Mouse (Mus musculus) testis, adult 2 months (tissue): ENCODE data around the gene Fam110c. TPM values are rescaled to one million over a fixed set of nuclear protein-coding genes. Genes with fewer than 3 reads are reported as not detected.

Experiments used
- H3K27ac ChIP-seq: fragments of 200-500 bp; 2 replicates; pipeline ENCODE4 v1.5.1; 2012; ENCODE audit warnings: low read depth, low read length; ENCODE audit not compliant: control insufficient read depth, insufficient read depth
- H3K27me3 ChIP-seq: fragments of 200-500 bp; 2 replicates; pipeline ENCODE4 v1.6.1; 2012; ENCODE audit warnings: mild to moderate bottlenecking, low read length, moderate library complexity; ENCODE audit not compliant: control insufficient read depth, insufficient read depth
- H3K36me3 ChIP-seq: fragments of 200-500 bp; 2 replicates; pipeline ENCODE4 v1.6.1; 2012; ENCODE audit warnings: mild to moderate bottlenecking, low read length; ENCODE audit not compliant: control insufficient read depth, insufficient read depth
- H3K4me1 ChIP-seq: fragments of 200-500 bp; 2 replicates; pipeline ENCODE4 v1.6.1; 2012; ENCODE audit warnings: low read length; ENCODE audit not compliant: control insufficient read depth, insufficient read depth
- H3K4me3 ChIP-seq: fragments of 200-500 bp; 2 replicates; pipeline ENCODE4 v1.5.1; 2012; ENCODE audit warnings: low read depth, mild to moderate bottlenecking, low read length, moderate library complexity, mixed read lengths; ENCODE audit not compliant: control insufficient read depth
- CTCF ChIP-seq: fragments of 200-500 bp; IDR thresholded peaks from 2 replicates; pipeline ENCODE4 v1.5.1; 2012; ENCODE audit warnings: low read depth, mild to moderate bottlenecking, inconsistent platforms, low read length, moderate library complexity; ENCODE audit not compliant: control insufficient read depth, insufficient read depth, insufficient replicate concordance
- POLR2A ChIP-seq: fragments of 200-500 bp; IDR thresholded peaks from 2 replicates; pipeline ENCODE4 v1.6.1; 2012; ENCODE audit warnings: low read depth, mild to moderate bottlenecking, inconsistent platforms, low read length, moderate library complexity; ENCODE audit not compliant: control insufficient read depth
- polyA plus RNA-seq: library from polyadenylated mRNA; depleted of rRNA; stranded (reverse); fragments of >200 nt; gene quantifications from 2 replicates; pipeline ENCODE4 v1.2.3, GENCODE M21; 2012

Fam110c gene
- polyA plus RNA-seq, 1 experiment: 0.62 TPM

GRCm38 (mm10) chr12:31087060-31087459 lies 13.4 kb downstream of the Fam110c start:
- H3K27ac ChIP-seq: no peak overlapping the region; the same call in 1 of the 2 replicates
- TF ChIP-seq POLR2A: no peak
- TF ChIP-seq CTCF: no peak
- no peaks in the 10 kb centered on the region for H3K27me3 ChIP-seq
- no peaks in the 10 kb centered on the region for H3K36me3 ChIP-seq
- no peak overlapping the region for H3K4me3 ChIP-seq
- H3K4me1 ChIP-seq: no peaks in the 10 kb centered on the region

- Histone ChIP-seq H3K27me3 (no peaks in the 10 kb centered on the region), H3K36me3 (no peaks in the 10 kb centered on the region), H3K27ac (peak overlapping the region; percentile 52; the same call in 1 of the 2 replicates), H3K4me1 (no peaks in the 10 kb centered on the region), H3K4me3 (no peak overlapping the region)
- TF ChIP-seq CTCF (no peak), POLR2A (no peak)
Measured at GRCm38 (mm10) chr12:31090401-31090800, 16.7 kb downstream of the Fam110c start.

GRCm38 (mm10) chr12:31090882-31091640 lies 17.4 kb downstream of the Fam110c start:
- H3K27ac ChIP-seq: peak overlapping the region; percentile 52; the same call in 1 of the 2 replicates
- no peaks in the 10 kb centered on the region for H3K27me3 ChIP-seq
- no peak overlapping the region for H3K4me3 ChIP-seq
- peak; percentile 31; the same call in 1 of the 2 replicates for TF ChIP-seq POLR2A
- TF ChIP-seq CTCF: no peak
- H3K36me3 ChIP-seq: no peaks in the 10 kb centered on the region
- H3K4me1 ChIP-seq: no peaks in the 10 kb centered on the region

- Histone ChIP-seq H3K36me3 (no peaks in the 10 kb centered on the region), H3K27ac (no peak overlapping the region; the same call in 1 of the 2 replicates), H3K4me1 (no peaks in the 10 kb centered on the region), H3K27me3 (no peaks in the 10 kb centered on the region), H3K4me3 (no peak overlapping the region)
- no peak for TF ChIP-seq CTCF
- no peak for TF ChIP-seq POLR2A
Measured at GRCm38 (mm10) chr12:31092481-31092880, 18.8 kb downstream of the Fam110c start.

- TF ChIP-seq POLR2A (no peak), CTCF (no peak)
- H3K4me1 ChIP-seq: no peaks in the 10 kb centered on the region
Measured at GRCm38 (mm10) chr12:31097185-31097584, 23.5 kb downstream of the Fam110c start.

GRCm38 (mm10) chr12:31101190-31101589 lies 27.5 kb downstream of the Fam110c start:
- TF ChIP-seq POLR2A (no peak), CTCF (no peak)
- H3K27ac ChIP-seq: no peak overlapping the region
- no peaks in the 10 kb centered on the region for H3K36me3 ChIP-seq
- no peaks in the 10 kb centered on the region for H3K4me1 ChIP-seq
- H3K4me3 ChIP-seq: no peak overlapping the region
- no peaks in the 10 kb centered on the region for H3K27me3 ChIP-seq

More at GRCm38 (mm10) chr12:31097185-31097584, 23.5 kb downstream of the Fam110c start:
- Histone ChIP-seq H3K27ac (no peak overlapping the region), H3K36me3 (no peaks in the 10 kb centered on the region), H3K4me3 (no peak overlapping the region), H3K27me3 (no peaks in the 10 kb centered on the region)

GRCm38 (mm10) chr12:31101821-31102220 lies 28.2 kb downstream of the Fam110c start:
- H3K27me3 ChIP-seq: no peaks in the 10 kb centered on the region
- no peaks in the 10 kb centered on the region for H3K4me1 ChIP-seq
- no peak overlapping the region for H3K27ac ChIP-seq
- TF ChIP-seq CTCF: no peak
- TF ChIP-seq POLR2A: no peak
- no peak overlapping the region for H3K4me3 ChIP-seq
- no peaks in the 10 kb centered on the region for H3K36me3 ChIP-seq
